Mouse (Mus musculus) olfactory bulb, adult 2 months (tissue): ENCODE results near the gene Rnf166.

Experiments used
- CTCF ChIP-seq: fragments of 200-500 bp; IDR thresholded peaks from 2 replicates; pipeline ENCODE4 v1.5.1; 2012; ENCODE audit warnings: low read depth, mild to moderate bottlenecking, low read length, moderate library complexity; ENCODE audit not compliant: insufficient read depth
- POLR2A ChIP-seq: fragments of 200-500 bp; IDR thresholded peaks from 2 replicates; pipeline ENCODE4 v1.6.1; 2012; ENCODE audit warnings: mild to moderate bottlenecking, low read depth, low read length, moderate library complexity; ENCODE audit not compliant: insufficient read depth

DNA sequence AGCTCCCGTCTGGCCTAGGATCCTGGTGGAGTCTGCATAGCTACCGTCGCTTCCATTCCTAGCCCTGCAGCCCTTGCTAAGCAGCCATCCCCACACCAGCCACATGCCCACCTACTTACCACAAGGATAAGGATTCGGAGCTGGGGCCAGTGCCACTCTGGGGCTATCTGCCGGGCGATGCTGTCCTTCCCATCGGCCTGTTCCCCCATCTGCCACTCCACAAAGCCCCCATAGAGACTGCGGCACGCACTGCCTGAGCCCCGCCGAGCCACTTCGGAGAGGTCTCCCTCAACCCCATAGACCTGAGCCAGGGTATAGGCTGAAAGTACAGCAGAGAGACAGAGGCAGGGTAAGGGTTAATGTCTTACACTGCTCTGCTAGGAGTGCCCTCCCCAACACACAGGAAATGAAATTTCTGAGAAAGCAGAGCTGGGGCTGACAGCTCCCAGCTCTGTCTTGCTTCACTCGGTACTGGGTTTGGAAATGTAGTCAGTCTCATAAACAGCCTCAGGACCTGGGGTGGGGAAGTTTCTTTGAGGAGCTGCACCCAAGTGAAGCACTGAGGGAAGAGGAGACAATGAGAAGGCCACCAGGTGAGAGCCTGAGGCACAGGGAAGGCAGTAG lies 38.0 kb downstream of the Rnf166 start:
- TF ChIP-seq CTCF (no peak), POLR2A (no peak)
